In the genomic region with DNA sequence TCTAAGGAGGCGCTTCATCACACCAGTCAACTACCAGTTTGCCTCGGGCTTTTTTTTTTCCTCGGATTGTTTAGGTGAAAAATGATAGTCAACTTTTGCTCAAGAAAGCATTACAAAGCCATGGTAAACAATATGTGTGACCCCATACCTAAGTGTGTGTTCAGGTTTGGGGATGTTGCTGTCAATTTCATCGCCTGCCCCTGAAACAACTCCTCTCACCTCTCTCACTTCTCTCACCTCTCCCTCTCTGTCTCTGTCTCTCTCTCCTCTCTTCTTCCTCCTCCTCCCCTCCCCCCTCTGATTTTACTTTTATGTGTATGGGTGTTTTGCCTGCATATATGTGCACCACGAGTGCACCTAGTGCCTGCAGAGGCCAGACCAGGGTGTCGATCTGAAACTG, we compare ENCODE assay signal across 8 mouse cellular contexts. TPM values are rescaled to one million over a fixed set of nuclear protein-coding genes. Genes with fewer than 3 reads are reported as not detected.
DNase-seq lines count a peak whose midpoint lies in the region; ATAC-seq and TF ChIP-seq lines count a peak whose summit lies in the region.

No protein-coding gene starts in this region.

- no peak for ATAC-seq in intestine, embryonic 14.5 days (replicated peaks; ENCODE audit: low FRiP score, low TSS enrichment, low read depth)
- ATAC-seq in neural tube, embryonic 13.5 days (ENCODE audit: low read depth) = no peak
- no peak for ATAC-seq in activated CD4-positive, CD25-positive, alpha-beta regulatory T cell, adult 4 months

- H3K27me3 ChIP-seq in liver, adult 2 months (ENCODE audit: control insufficient read depth, insufficient read depth, low read length) = no peaks in the 10 kb centered on the region
- H3K27me3 ChIP-seq in embryonic facial prominence, embryonic 10.5 days (replicated peaks; ENCODE audit: low read depth, poor library complexity, severe bottlenecking) = no peaks in the 10 kb centered on the region
- H3K27me3 ChIP-seq in intestine, embryonic 14.5 days (replicated peaks; ENCODE audit: control insufficient read depth, insufficient read depth, low read length) = no peaks in the 10 kb centered on the region
- no peaks in the 10 kb centered on the region for H3K27me3 ChIP-seq in neural tube, embryonic 13.5 days

- no peaks in the 10 kb centered on the region for H3K79me2 ChIP-seq in liver, adult 2 months (ENCODE audit: control insufficient read depth, insufficient read depth, low read length)

- TF ChIP-seq CTCF in liver, adult 2 months (IDR thresholded peaks at IDR 0.05; ENCODE audit: low read depth, low read length) = no peak

- H3K4me2 ChIP-seq in intestine, embryonic 14.5 days (ENCODE audit: low read length) = peak overlapping the region; percentile 88
- H3K4me2 ChIP-seq in neural tube, embryonic 13.5 days = peak overlapping the region; percentile 64

- H3K9me3 ChIP-seq in embryonic facial prominence, embryonic 10.5 days = no peaks in the 10 kb centered on the region
- no peaks in the 10 kb centered on the region for H3K9me3 ChIP-seq in intestine, embryonic 14.5 days (ENCODE audit: control insufficient read depth, low read length)
- no peaks in the 10 kb centered on the region for H3K9me3 ChIP-seq in neural tube, embryonic 13.5 days

- peak overlapping the region; percentile 81 for H3K4me3 ChIP-seq in liver, adult 2 months (ENCODE audit: insufficient read depth, low read depth, low read length)
- peak overlapping the region; percentile 97 for H3K4me3 ChIP-seq in embryonic facial prominence, embryonic 10.5 days
- H3K4me3 ChIP-seq in intestine, embryonic 14.5 days (ENCODE audit: low read depth, low read length) = peak overlapping the region; percentile 87
- peak overlapping the region; percentile 93 for H3K4me3 ChIP-seq in neural tube, embryonic 13.5 days

- peaks cover 4% of the 10 kb centered on the region; the same call in 1 of the 2 replicates for H3K36me3 ChIP-seq in liver, adult 2 months (ENCODE audit: control insufficient read depth, insufficient read depth, low read length)
- H3K36me3 ChIP-seq in embryonic facial prominence, embryonic 10.5 days (replicated peaks) = peaks cover 2% of the 10 kb centered on the region; the same call in 1 of the 2 replicates
- H3K36me3 ChIP-seq in intestine, embryonic 14.5 days (ENCODE audit: control insufficient read depth, insufficient read depth, low read length) = no peaks in the 10 kb centered on the region
- H3K36me3 ChIP-seq in neural tube, embryonic 13.5 days = peaks cover 4% of the 10 kb centered on the region; the same call in 1 of the 2 replicates

- H3K27ac ChIP-seq in liver, adult 2 months (replicated peaks; ENCODE audit: insufficient read depth, low read depth, low read length) = peak overlapping the region; percentile 78
- peak overlapping the region; percentile 96 for H3K27ac ChIP-seq in embryonic facial prominence, embryonic 10.5 days (replicated peaks)
- H3K27ac ChIP-seq in intestine, embryonic 14.5 days (ENCODE audit: low read depth) = no peak overlapping the region
- H3K27ac ChIP-seq in neural tube, embryonic 13.5 days (replicated peaks) = peak overlapping the region; percentile 98

- TF ChIP-seq POLR2A in liver, adult 2 months (IDR thresholded peaks at IDR 0.05; ENCODE audit: extremely low read depth, insufficient read depth, low read length) = no peak

- H3K4me1 ChIP-seq in liver, adult 2 months (ENCODE audit: control insufficient read depth, insufficient read depth, low read length) = peaks cover 15% of the 10 kb centered on the region
- H3K4me1 ChIP-seq in embryonic facial prominence, embryonic 10.5 days = peaks cover 21% of the 10 kb centered on the region
- no peaks in the 10 kb centered on the region for H3K4me1 ChIP-seq in intestine, embryonic 14.5 days (replicated peaks; ENCODE audit: control insufficient read depth, insufficient read depth, low read length)
- H3K4me1 ChIP-seq in neural tube, embryonic 13.5 days (replicated peaks) = peaks cover 24% of the 10 kb centered on the region

- DNase-seq in liver, adult 2 months (ENCODE audit: extremely low read depth, low read depth, low spot score) = no peak
- no peak for DNase-seq in liver
- DNase-seq in embryonic facial prominence, embryonic 10.5 days (ENCODE audit: low spot score) = no peak
- DNase-seq in intestine, embryonic 14.5 days (ENCODE audit: low spot score) = no peak
- no peak for DNase-seq in gastrocnemius, adult 18-20 months (ENCODE audit: low spot score)
- no peak for DNase-seq in cerebellum, postnatal 4 days (ENCODE audit: low spot score in 2 of 2)

- WGBS in liver, adult 2 months = 38% methylated on average over 6 of the region's 6 CpGs
- 51% methylated on average over 6 of the region's 6 CpGs for WGBS in embryonic facial prominence, embryonic 10.5 days
- WGBS in intestine, embryonic 14.5 days = 41% methylated on average over 6 of the region's 6 CpGs
- WGBS in neural tube, embryonic 13.5 days = 52% methylated on average over 6 of the region's 6 CpGs

- H3K9ac ChIP-seq in liver, adult 2 months (ENCODE audit: low read depth, low read length) = peak overlapping the region; percentile 54; the same call in 1 of the 2 replicates
- peak overlapping the region; percentile 68 for H3K9ac ChIP-seq in intestine, embryonic 14.5 days (ENCODE audit: low read length)
- H3K9ac ChIP-seq in neural tube, embryonic 13.5 days = peak overlapping the region; percentile 100

RNA-seq across cellular contexts. Expression of a gene that starts 0.7 kb away (rescaled TPM):
- 38.4 and 38.8 TPM in 2 replicates for total RNA-seq in liver, adult 2 months (2014; rRNA removed)
- 40.4 and 52.4 TPM in 2 replicates for polyA plus RNA-seq in liver, adult 2 months (2012; rRNA removed)
- 11.5 and 12.6 TPM in 2 replicates for polyA plus RNA-seq in embryonic facial prominence, embryonic 10.5 days (2016; fragmentation: Nextera tagmentation; extraction: Ambion mirVana)
- 15.9 and 16.7 TPM in 2 replicates for polyA plus RNA-seq in intestine, embryonic 14.5 days (2014; fragmentation: Nextera tagmentation; extraction: Ambion mirVana)
- 33.6 and 34.8 TPM in 2 replicates for polyA plus RNA-seq in neural tube, embryonic 13.5 days (2015; fragmentation: Nextera tagmentation; extraction: Ambion mirVana)
- 10 to 100 TPM in 1 of 2 experiments, 1 to 10 TPM in 1; 6.6 to 11.6 TPM for polyA plus RNA-seq in activated CD4-positive, CD25-positive, alpha-beta regulatory T cell, adult 4 months (2017; shearing (Covaris generic))
- total RNA-seq in gastrocnemius, adult 18-20 months (2021) = 10 to 100 TPM; 75.4 to 75.8 TPM
